Mouse (Mus musculus) liver, embryonic 11.5 days (tissue): ENCODE results near the gene Tnfsfm13. TPM values are rescaled to one million over a fixed set of nuclear protein-coding genes. Genes with fewer than 3 reads are reported as not detected.

Source experiments
- ATAC-seq: fragments of 200-750 bp; cut with Nextera tagmentation; replicated peaks from 2 replicates; pipeline ENCODE4 v1.8.0; 2017; ENCODE audit warnings: moderate number of reproducible peaks, mild to moderate bottlenecking, moderate TSS enrichment, moderate library complexity; ENCODE audit not compliant: low FRiP score
- DNase-seq: peaks from one replicate; pipeline ENCODE4 v3.0.0-alpha.2; 2017; ENCODE audit warnings: low spot score
- H3K27ac ChIP-seq: fragments of 300-500 bp; sonication (generic); 2 replicates; pipeline ENCODE4 v1.5.1; 2014; ENCODE audit warnings: mild to moderate bottlenecking, low read depth, low read length, control low read depth
- H3K27me3 ChIP-seq: fragments of 300-500 bp; sonication (generic); replicated peaks from 2 replicates; pipeline ENCODE4 v1.6.1; 2014; ENCODE audit warnings: low read length, mixed read lengths; ENCODE audit not compliant: control insufficient read depth, insufficient read depth
- H3K36me3 ChIP-seq: fragments of 300-500 bp; sonication (generic); 2 replicates; pipeline ENCODE4 v1.6.1; 2014; ENCODE audit warnings: mild to moderate bottlenecking, low read length, moderate library complexity, mixed read lengths; ENCODE audit not compliant: control insufficient read depth, insufficient read depth
- H3K4me1 ChIP-seq: fragments of 300-500 bp; sonication (generic); replicated peaks from 2 replicates; pipeline ENCODE4 v1.6.1; 2014; ENCODE audit warnings: low read length, mixed read lengths; ENCODE audit not compliant: control insufficient read depth, insufficient read depth
- H3K4me2 ChIP-seq: fragments of 300-500 bp; sonication (generic); 2 replicates; pipeline ENCODE4 v1.6.1; 2014; ENCODE audit warnings: mild to moderate bottlenecking, control low read depth, moderate library complexity
- H3K4me3 ChIP-seq: fragments of 300-500 bp; sonication (generic); 2 replicates; pipeline ENCODE4 v1.5.1; 2014; ENCODE audit warnings: low read depth, low read length, control low read depth
- H3K9ac ChIP-seq: fragments of 300-500 bp; sonication (generic); 2 replicates; pipeline ENCODE4 v1.6.1; 2014; ENCODE audit warnings: low read depth, low read length, control low read depth
- H3K9me3 ChIP-seq: fragments of 300-500 bp; sonication (generic); 2 replicates; pipeline ENCODE4 v1.6.1; 2016; ENCODE audit warnings: low read length, inconsistent platforms, mixed read lengths; ENCODE audit not compliant: control insufficient read depth
- WGBS: fragments of 180-500 bp; shearing (Covaris S2); extraction: QIAGEN DNeasy Blood & Tissue Kit; methylation state at CpG from one replicate; pipeline ENCODE4 v1.1.7; 2014; 5-methylcytosine and 5-hydroxymethylcytosine counted together
- polyA plus RNA-seq: library from polyadenylated mRNA; unstranded; fragments of >200 nt; fragmentation: Nextera tagmentation; extraction: Ambion mirVana; gene quantifications from 2 replicates; pipeline ENCODE4 v1.2.1, GENCODE M21; 2014

Tnfsfm13 gene
- polyA plus RNA-seq, 1 experiment from 2014 or later = 1.7 TPM

- Histone ChIP-seq H3K4me2 (peak overlapping the region; percentile 13; the same call in 1 of the 2 replicates), H3K4me1 (peaks cover 37% of the 10 kb centered on the region)
- 71% methylated on average over 9 of the region's 9 CpGs for WGBS
Measured at GRCm38 (mm10) chr11:69665457-69665960, 30.4 kb downstream of the Tnfsfm13 start.

GRCm38 (mm10) chr11:69664841-69665240 lies 31.1 kb downstream of the Tnfsfm13 start:
- peak overlapping the region; percentile 19; the same call in 1 of the 2 replicates for H3K4me3 ChIP-seq
- no peaks in the 10 kb centered on the region for H3K9me3 ChIP-seq
- no peak for DNase-seq
- peaks cover 39% of the 10 kb centered on the region for H3K36me3 ChIP-seq
- no peaks in the 10 kb centered on the region for H3K27me3 ChIP-seq
- no peak for ATAC-seq
- H3K4me2 ChIP-seq = peak overlapping the region; percentile 13
- 90% methylated on average over 7 of the region's 7 CpGs for WGBS
- H3K27ac ChIP-seq = no peak overlapping the region; the same call in 1 of the 2 replicates
- H3K4me1 ChIP-seq = peaks cover 32% of the 10 kb centered on the region
- no peak overlapping the region for H3K9ac ChIP-seq

More at GRCm38 (mm10) chr11:69665457-69665960, 30.4 kb downstream of the Tnfsfm13 start:
- no peak for DNase-seq
- H3K9ac ChIP-seq = no peak overlapping the region
- peaks cover 45% of the 10 kb centered on the region for H3K36me3 ChIP-seq
- H3K4me3 ChIP-seq = no peak overlapping the region; the same call in 1 of the 2 replicates
- ATAC-seq = no peak
- H3K9me3 ChIP-seq = no peaks in the 10 kb centered on the region
- no peaks in the 10 kb centered on the region for H3K27me3 ChIP-seq
- H3K27ac ChIP-seq = 0 out of 2 replicates have a peak overlapping the region, but pooled peaks have one; percentile 39

- DNase-seq (no peak), ATAC-seq (no peak)
- Histone ChIP-seq H3K4me2 (peak overlapping the region; percentile 75), H3K4me1 (peaks cover 23% of the 10 kb centered on the region), H3K9me3 (no peaks in the 10 kb centered on the region), H3K9ac (peak overlapping the region; percentile 81), H3K27me3 (no peaks in the 10 kb centered on the region), H3K36me3 (peaks cover 33% of the 10 kb centered on the region), H3K27ac (peak overlapping the region; percentile 94; the same call in 1 of the 2 replicates), H3K4me3 (peak overlapping the region; percentile 60)
- 78% methylated on average over 6 of the region's 6 CpGs for WGBS
Measured at GRCm38 (mm10) chr11:69663795-69664194, 32.1 kb downstream of the Tnfsfm13 start.

- Histone ChIP-seq H3K4me3 (peak overlapping the region; percentile 60), H3K27me3 (no peaks in the 10 kb centered on the region), H3K9me3 (no peaks in the 10 kb centered on the region), H3K9ac (peak overlapping the region; percentile 81), H3K4me1 (peaks cover 23% of the 10 kb centered on the region), H3K36me3 (peaks cover 28% of the 10 kb centered on the region), H3K4me2 (peak overlapping the region; percentile 75), H3K27ac (peak overlapping the region; percentile 94)
- 68% methylated on average over 13 of the region's 13 CpGs for WGBS
- no peak for ATAC-seq
- no peak for DNase-seq
Measured at GRCm38 (mm10) chr11:69662967-69663671, 32.8 kb downstream of the Tnfsfm13 start.

GRCm38 (mm10) chr11:69662213-69662966 lies 33.5 kb downstream of the Tnfsfm13 start, which contains the start of gene Mpdu1:
Gene Mpdu1, minus strand, starts transcription at chr11:69662642.
- under 1% methylated on average over 48 of the region's 48 CpGs for WGBS
- no peaks in the 10 kb centered on the region for H3K27me3 ChIP-seq
- H3K4me1 ChIP-seq = peaks cover 23% of the 10 kb centered on the region
- no peaks in the 10 kb centered on the region for H3K9me3 ChIP-seq
- peak within 1 kb of the TSS; percentile 81 for H3K9ac ChIP-seq
- peaks cover 29% of the 10 kb centered on the region for H3K36me3 ChIP-seq
- peak within 1 kb of the TSS; percentile 60 for H3K4me3 ChIP-seq
- H3K27ac ChIP-seq = peak within 1 kb of the TSS; percentile 94
- DNase-seq (peak; percentile 95), ATAC-seq (peak; percentile 90)
- H3K4me2 ChIP-seq = peak within 1 kb of the TSS; percentile 75

GRCm38 (mm10) chr11:69661221-69661881 lies 34.5 kb downstream of the Tnfsfm13 start:
- peak overlapping the region; percentile 81 for H3K9ac ChIP-seq
- H3K9me3 ChIP-seq = no peaks in the 10 kb centered on the region
- H3K27ac ChIP-seq = peak overlapping the region; percentile 94
- ATAC-seq (no peak), DNase-seq (no peak)
- H3K4me2 ChIP-seq = peak overlapping the region; percentile 75
- WGBS = 59% methylated on average over 3 of the region's 3 CpGs
- H3K4me3 ChIP-seq = peak overlapping the region; percentile 60
- no peaks in the 10 kb centered on the region for H3K27me3 ChIP-seq
- H3K4me1 ChIP-seq = peaks cover 31% of the 10 kb centered on the region
- peaks cover 31% of the 10 kb centered on the region for H3K36me3 ChIP-seq

GRCm38 (mm10) chr11:69657462-69657881 lies 38.4 kb downstream of the Tnfsfm13 start:
- DNase-seq (no peak), ATAC-seq (no peak)
- Histone ChIP-seq H3K27me3 (no peaks in the 10 kb centered on the region), H3K27ac (no peak overlapping the region), H3K9me3 (no peaks in the 10 kb centered on the region), H3K4me1 (peaks cover 35% of the 10 kb centered on the region), H3K9ac (no peak overlapping the region), H3K4me2 (no peak overlapping the region), H3K4me3 (no peak overlapping the region), H3K36me3 (peaks cover 29% of the 10 kb centered on the region)
- WGBS = 83% methylated on average over 15 of the region's 15 CpGs
